Mouse (Mus musculus) kidney, adult 2 months (tissue): ENCODE measurements around the gene Bicra.

ENCODE experiments used
- CTCF ChIP-seq: fragments of 200-500 bp; conservative IDR thresholded peaks from 2 replicates; pipeline ENCODE4 v1.5.1; 2011; ENCODE audit warnings: low read depth, mild to moderate bottlenecking, control low read depth, low read length, moderate library complexity, mixed read lengths; ENCODE audit not compliant: insufficient read depth, insufficient read length
- POLR2A ChIP-seq: fragments of 200-500 bp; IDR thresholded peaks from one replicate; pipeline ENCODE4 v1.6.1; 2011; ENCODE audit warnings: low read depth, low read length, control low read depth

DNA sequence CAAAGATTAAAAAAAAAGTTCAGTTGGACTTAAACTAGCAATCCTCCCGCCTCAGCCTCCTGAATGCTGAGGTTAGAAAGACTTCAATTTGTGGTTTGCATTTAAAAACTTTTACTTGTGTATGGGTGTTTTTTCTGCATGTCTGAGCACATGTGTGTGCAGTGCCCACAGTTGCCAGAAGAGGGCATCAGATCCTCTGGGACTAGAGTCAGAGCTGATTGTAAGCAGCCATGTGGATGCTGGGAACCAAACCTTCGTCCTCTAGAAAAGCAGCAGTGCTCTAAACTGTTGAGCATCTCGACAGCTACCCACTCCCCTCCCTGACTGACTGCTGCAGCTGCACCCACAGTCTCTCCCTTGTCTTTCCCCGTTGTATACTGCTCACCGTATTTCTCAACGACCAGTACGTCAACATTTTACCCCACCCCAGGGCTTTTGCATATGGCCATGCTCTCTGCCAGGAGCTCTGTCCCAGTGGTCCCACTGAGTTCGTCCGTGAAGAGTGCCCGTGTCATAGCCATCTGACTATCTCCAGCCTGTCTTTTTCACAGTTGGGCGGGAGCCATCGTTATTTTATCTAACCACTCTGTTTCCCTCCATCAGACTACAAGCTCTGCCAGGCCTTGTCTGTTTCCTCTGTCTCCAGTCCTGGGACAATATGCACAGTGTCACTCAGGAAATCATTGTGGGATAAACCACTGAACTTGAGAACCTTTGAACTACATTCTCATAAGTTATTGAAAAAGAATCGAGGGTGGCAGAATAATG is 94.2 kb downstream of the Bicra start:
- no peak for TF ChIP-seq POLR2A
- peak; percentile 42 for TF ChIP-seq CTCF
